Mouse (Mus musculus): ENCODE results near the gene Armh3.
"Not testable (repeated sequence)": the region's sequence is repeated elsewhere in the genome, so short reads cannot be mapped to it uniquely, and the experiment has no call there.

DNA sequence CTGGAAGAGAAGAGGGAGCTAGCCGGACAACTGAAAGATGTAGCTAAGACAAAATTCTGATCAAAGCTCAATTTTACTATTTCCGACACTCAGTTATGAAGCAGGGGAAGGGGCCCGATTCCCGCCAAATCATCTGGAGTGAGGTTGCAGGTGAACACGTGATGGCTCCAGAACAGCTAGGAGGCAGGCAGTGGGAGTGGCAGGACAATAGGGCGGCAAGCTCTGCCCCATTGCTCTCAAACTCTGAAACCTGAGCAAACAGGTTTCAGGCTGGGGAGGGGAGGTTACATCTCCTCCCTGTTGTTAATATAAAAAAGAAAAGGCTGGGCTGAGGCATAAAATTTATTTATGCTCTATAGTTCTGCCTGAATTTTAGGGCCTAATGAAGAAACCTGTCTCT, 4.8 kb downstream of the Armh3 start:
- not testable (repeated sequence) for TF ChIP-seq CTCF (conservative IDR thresholded peaks at IDR 0.05 in 1 of 2, IDR thresholded peaks at IDR 0.05 in 1 of 2; ENCODE audit: low read depth in 2 of 2, low read length in 2 of 2); USF1 (IDR thresholded peaks at IDR 0.05; ENCODE audit: low read depth, low read length); GABPA (IDR thresholded peaks at IDR 0.05; ENCODE audit: insufficient replicate concordance, low read depth, low read length); EP300 (IDR thresholded peaks at IDR 0.05; ENCODE audit: low read length); BHLHE40 (IDR thresholded peaks at IDR 0.05; ENCODE audit: low read depth, low read length); SMC3 (IDR thresholded peaks at IDR 0.05; ENCODE audit: low read depth, low read length); MEF2A (IDR thresholded peaks at IDR 0.05; ENCODE audit: borderline replicate concordance, low read depth, low read length); KAT2A (IDR thresholded peaks at IDR 0.05; ENCODE audit: insufficient replicate concordance, low read length); RAD21 (IDR thresholded peaks at IDR 0.05; ENCODE audit: low read depth, low read length); MAFK (IDR thresholded peaks at IDR 0.05; ENCODE audit: insufficient replicate concordance, low read length)

All from CH12.LX (cell line).